9 mouse cellular contexts compared by ENCODE assay signal in the genomic region with DNA sequence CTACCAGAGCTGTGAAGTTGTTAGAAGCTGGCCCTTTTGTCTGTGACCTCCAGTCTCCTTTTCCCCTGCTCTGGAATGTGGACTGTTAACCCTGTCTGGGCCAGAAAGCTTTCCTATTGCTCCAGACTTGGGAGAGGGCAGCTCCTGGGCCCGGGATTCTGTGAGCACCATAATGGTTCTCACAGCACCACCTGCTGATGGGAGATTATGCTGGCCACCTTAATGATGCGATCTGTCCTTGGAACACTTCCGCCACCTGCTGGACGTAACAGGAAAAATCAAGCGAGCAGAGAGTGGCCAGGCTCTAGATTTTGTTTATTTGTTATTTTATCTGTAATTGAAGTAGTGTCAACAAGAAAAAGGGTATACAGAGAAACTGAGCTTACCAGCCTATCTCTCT. TPM values are rescaled to one million over a fixed set of nuclear protein-coding genes. Genes with fewer than 3 reads are reported as not detected.
A peak's percentile ranks its signal among the peaks of the same experiment; 100 is the strongest.
DNase-seq lines count a peak whose midpoint lies in the region; ATAC-seq and TF ChIP-seq lines count a peak whose summit lies in the region.
"Had no signal": no experiment of that assay in that cellular context is flagged by ENCODE, and none has a peak within 500 bp of the region (broad histone marks: within the 10 kb centered on the region; RNA-seq: fewer than 3 reads in every experiment).

No protein-coding gene starts in this region.

- no peak for TF ChIP-seq POLR2A in lung, adult 2 months (IDR thresholded peaks at IDR 0.05; ENCODE audit: borderline replicate concordance, extremely low read depth, low read depth, low read length)

- no peak overlapping the region for H3K4me2 ChIP-seq in forebrain, embryonic 16.5 days (ENCODE audit: low read length)

- DNase-seq in G1E (ENCODE audit: low spot score): peak; percentile 64
- peak; percentile 75 for DNase-seq in cerebellum, adult 11-12 months
- peak; percentile 58 for DNase-seq in heart, postnatal 25 days (ENCODE audit: low spot score)
- DNase-seq in layer of hippocampus, adult 11-12 months (ENCODE audit: low spot score): peak; percentile 90
- peak; percentile 71 for DNase-seq in lung, adult 2 months
- DNase-seq in ovary, postnatal 14 days (ENCODE audit: low spot score): peak; percentile 74
- peak; percentile 62 for DNase-seq in thymus, postnatal 14 days

- H3K27me3 ChIP-seq in G1E (ENCODE audit: insufficient read depth, low read length): peaks cover 17% of the 10 kb centered on the region
- peaks cover 28% of the 10 kb centered on the region for H3K27me3 ChIP-seq in forebrain, embryonic 16.5 days (replicated peaks; ENCODE audit: control insufficient read depth, insufficient read depth, low read length)

- peaks cover 4% of the 10 kb centered on the region for H3K9me3 ChIP-seq in G1E (replicated peaks)
- no peaks in the 10 kb centered on the region for H3K9me3 ChIP-seq in forebrain, embryonic 16.5 days (ENCODE audit: control insufficient read depth, low read length)

- intact Hi-C loops in heart, postnatal 25 days (cut with DNase I): loop anchor here (1.0 to 5.0 kb wide), 2 partner anchors 49 to 156 kb away; no protein-coding TSS in a partner anchor

- no peak overlapping the region for H3K9ac ChIP-seq in forebrain, embryonic 16.5 days (replicated peaks; ENCODE audit: low read depth, low read length)

- H3K27ac ChIP-seq in forebrain, embryonic 16.5 days (ENCODE audit: low read length): no peak overlapping the region
- H3K27ac ChIP-seq: macrophage had no signal

- peak; percentile 47 for TF ChIP-seq CTCF in G1E (IDR thresholded peaks at IDR 0.05; ENCODE audit: low read depth, low read length)
- peak; percentile 100 for TF ChIP-seq CTCF in lung, adult 2 months (IDR thresholded peaks at IDR 0.05; ENCODE audit: insufficient read depth, low read length)

- H3K4me3 ChIP-seq in G1E (ENCODE audit: low read depth, low read length): no peak overlapping the region
- no peak overlapping the region for H3K4me3 ChIP-seq in forebrain, embryonic 16.5 days (replicated peaks; ENCODE audit: low read length)
- H3K4me3 ChIP-seq in lung, adult 2 months (replicated peaks; ENCODE audit: extremely low read depth, low read depth, low read length): no peak overlapping the region

- H3K4me1 ChIP-seq in G1E (ENCODE audit: insufficient read depth, low read depth, low read length): no peaks in the 10 kb centered on the region
- peaks cover 10% of the 10 kb centered on the region; the same call in 1 of the 2 replicates for H3K4me1 ChIP-seq in forebrain, embryonic 16.5 days (replicated peaks; ENCODE audit: control insufficient read depth, insufficient read depth, low read length)
- peaks cover 3% of the 10 kb centered on the region; the same call in 1 of the 2 replicates for H3K4me1 ChIP-seq in lung, adult 2 months (ENCODE audit: control insufficient read depth, insufficient read depth, low read length)

- peak; percentile 28; the same call in 1 of the 2 replicates for ATAC-seq in G1E (ENCODE audit: extremely low read depth, insufficient number of reproducible peaks, low FRiP score, poor library complexity, severe bottlenecking)
- ATAC-seq in forebrain, embryonic 16.5 days: peak; percentile 62; the same call in 1 of the 2 replicates

- 0% methylated on average over 5 of the region's 5 CpGs for WGBS in forebrain, embryonic 16.5 days
- 0% methylated on average over 5 of the region's 5 CpGs for WGBS in lung, adult 2 months

- no peaks in the 10 kb centered on the region for H3K36me3 ChIP-seq in G1E (replicated peaks)
- H3K36me3 ChIP-seq in forebrain, embryonic 16.5 days (ENCODE audit: control insufficient read depth, insufficient read depth): no peaks in the 10 kb centered on the region

RNA-seq across cellular contexts. Expression of gene Sost, which starts 2.0 kb away (rescaled TPM):
- not detected in 2 replicates for total RNA-seq in G1E (2014; fragmentation: Nextera tagmentation)
- total RNA-seq in G1E (2017): 0.06 TPM in 1 of 2 replicates, not detected in the other
- polyA plus RNA-seq in G1E (2012): not detected in 2 replicates
- 0.11 TPM in 1 of 2 replicates, not detected in the other for polyA plus RNA-seq in forebrain, embryonic 16.5 days (2015; fragmentation: Nextera tagmentation; extraction: Ambion mirVana)
- 1 to 10 TPM; 1.5 to 1.6 TPM for total RNA-seq in heart, postnatal 25 days (2021)
- polyA plus RNA-seq in lung, adult 2 months (2012; rRNA removed): 2.0 and 2.2 TPM in 2 replicates
- polyA plus RNA-seq: macrophage had no signal

RNA-seq across cellular contexts. Expression of gene Cfap97d1, which starts 15.3 kb away (rescaled TPM):
- total RNA-seq in G1E (2014; fragmentation: Nextera tagmentation): not detected in 2 replicates
- not detected in 2 replicates for total RNA-seq in G1E (2017)
- polyA plus RNA-seq in G1E (2012): not detected in 2 replicates
- not detected in 2 replicates for polyA plus RNA-seq in forebrain, embryonic 16.5 days (2015; fragmentation: Nextera tagmentation; extraction: Ambion mirVana)
- not detected for total RNA-seq in heart, postnatal 25 days (2021)
- not detected in 2 replicates for polyA plus RNA-seq in lung, adult 2 months (2012; rRNA removed)
- polyA plus RNA-seq: macrophage had no signal

RNA-seq across cellular contexts. Expression of gene Dusp3, which starts 18.0 kb away (rescaled TPM):
- 12.5 and 17.3 TPM in 2 replicates for total RNA-seq in G1E (2014; fragmentation: Nextera tagmentation)
- 14.6 and 16.0 TPM in 2 replicates for total RNA-seq in G1E (2017)
- 3.4 and 4.8 TPM in 2 replicates for polyA plus RNA-seq in G1E (2012)
- polyA plus RNA-seq in forebrain, embryonic 16.5 days (2015; fragmentation: Nextera tagmentation; extraction: Ambion mirVana): 12.7 and 14.5 TPM in 2 replicates
- total RNA-seq in heart, postnatal 25 days (2021): 100 to 1,000 TPM; 115 to 122 TPM
- polyA plus RNA-seq in lung, adult 2 months (2012; rRNA removed): 176 and 296 TPM in 2 replicates

RNA-seq across cellular contexts. Expression of gene Mpp3, which starts 59.5 kb away (rescaled TPM):
- total RNA-seq in G1E (2014; fragmentation: Nextera tagmentation) (not detected in 2 replicates), G1E (2017) (0.06 and 0.22 TPM in 2 replicates)
- not detected in 2 replicates for polyA plus RNA-seq in G1E (2012)
- 49.3 and 55.2 TPM in 2 replicates for polyA plus RNA-seq in forebrain, embryonic 16.5 days (2015; fragmentation: Nextera tagmentation; extraction: Ambion mirVana)
- 1 to 10 TPM; 1.9 to 2.1 TPM for total RNA-seq in heart, postnatal 25 days (2021)
- 2.4 and 4.0 TPM in 2 replicates for polyA plus RNA-seq in lung, adult 2 months (2012; rRNA removed)
- polyA plus RNA-seq: macrophage had no signal

Comparison
In these comparisons a context has a peak if more than half of its experiments do, and no peak if none do; other contexts are left out.
1. RNA of gene Dusp3, which starts 18.0 kb away (polyA plus RNA-seq): 176 to 296 TPM in lung, adult 2 months; 12.7 to 14.5 TPM in forebrain, embryonic 16.5 days and 3.4 to 4.8 TPM in G1E; every median in the first group is over 10 times any median in the second.
2. Peak in every context shown above with its lines, with median percentiles within 50 percentile points of each other: DNase-seq.